Mouse (Mus musculus) myocyte (in vitro differentiated cells): ENCODE measurements around the gene Svs4. TPM values are rescaled to one million over a fixed set of nuclear protein-coding genes. Genes with fewer than 3 reads are reported as not detected.

Experiments
- H3K27me3 ChIP-seq: one replicate; pipeline ENCODE4 v1.6.1; 2011; ENCODE audit not compliant: control insufficient read depth, insufficient read depth, insufficient read length
- H3K36me3 ChIP-seq: one replicate; pipeline ENCODE4 v1.6.1; 2011; ENCODE audit not compliant: control insufficient read depth, insufficient read depth
- H3K4me2 ChIP-seq: one replicate; pipeline ENCODE4 v1.6.1; 2011; ENCODE audit warnings: low read depth, control low read depth
- H3K4me3 ChIP-seq: one replicate; pipeline ENCODE4 v1.5.1; 2011; ENCODE audit warnings: mild to moderate bottlenecking, control low read depth, moderate library complexity
- H3K79me2 ChIP-seq: one replicate; pipeline ENCODE4 v1.6.1; 2011; ENCODE audit not compliant: control insufficient read depth, insufficient read depth
- H3ac ChIP-seq: one replicate; pipeline ENCODE4 v1.6.1; 2011; ENCODE audit not compliant: control insufficient read depth, insufficient read length
- CEBPB ChIP-seq: IDR thresholded peaks from 2 replicates; pipeline ENCODE4 v1.6.1; 2011; ENCODE audit warnings: mild to moderate bottlenecking, moderate library complexity; ENCODE audit not compliant: poor library complexity, insufficient read depth, severe bottlenecking
- E2F4 ChIP-seq: IDR thresholded peaks from one replicate; pipeline ENCODE4 v1.6.1; 2011; ENCODE audit warnings: mild to moderate bottlenecking, control low read depth, moderate library complexity; ENCODE audit not compliant: insufficient read depth
- MAX ChIP-seq: IDR thresholded peaks from one replicate; pipeline ENCODE4 v1.6.1; 2011; ENCODE audit warnings: low read depth, mild to moderate bottlenecking, control low read depth
- MYOD1 ChIP-seq, 3 experiments: IDR thresholded peaks; one replicate each; pipeline ENCODE4 v1.6.1; 2011; ENCODE audit warnings: control low read depth in 2 of 3, low read depth in 2 of 3, mild to moderate bottlenecking in 2 of 3, moderate library complexity in 1 of 3; ENCODE audit not compliant: insufficient read length in 2 of 3, control insufficient read depth in 1 of 3
- MYOG ChIP-seq, 3 experiments: IDR thresholded peaks; one replicate each; pipeline ENCODE4 v1.6.1; 2011; ENCODE audit warnings: control low read depth in 2 of 3, low read depth in 2 of 3, mild to moderate bottlenecking in 2 of 3; ENCODE audit not compliant: insufficient read length in 2 of 3, control insufficient read depth in 1 of 3, insufficient read depth in 1 of 3
- POLR2A ChIP-seq: IDR thresholded peaks from one replicate; pipeline ENCODE4 v1.6.1; 2011; ENCODE audit warnings: low read depth, mild to moderate bottlenecking, control low read depth, moderate library complexity; ENCODE audit not compliant: insufficient read length
- POLR2AphosphoS2 ChIP-seq: IDR thresholded peaks from one replicate; pipeline ENCODE4 v1.6.1; 2011; ENCODE audit warnings: low read depth, control low read depth; ENCODE audit not compliant: insufficient read length
- REST ChIP-seq: IDR thresholded peaks from one replicate; pipeline ENCODE4 v1.6.1; 2011; ENCODE audit warnings: mild to moderate bottlenecking, control low read depth, moderate library complexity; ENCODE audit not compliant: insufficient read depth, insufficient read length
- SRF ChIP-seq: IDR thresholded peaks from one replicate; pipeline ENCODE4 v1.6.1; 2011; ENCODE audit warnings: low read depth; ENCODE audit not compliant: control insufficient read depth, insufficient read length
- TCF12 ChIP-seq: IDR thresholded peaks from one replicate; pipeline ENCODE4 v1.6.1; 2011; ENCODE audit warnings: mild to moderate bottlenecking, control low read depth; ENCODE audit not compliant: poor library complexity, insufficient read depth, severe bottlenecking
- TCF3 ChIP-seq: IDR thresholded peaks from one replicate; pipeline ENCODE4 v1.6.1; 2011; ENCODE audit warnings: low read depth, control low read depth; ENCODE audit not compliant: insufficient read length
- USF1 ChIP-seq: IDR thresholded peaks from one replicate; pipeline ENCODE4 v1.6.1; 2011; ENCODE audit warnings: low read depth, mild to moderate bottlenecking, control low read depth, moderate library complexity
- polyA plus RNA-seq: library from polyadenylated mRNA; unstranded; fragments of >200 nt; fragmentation: generic; extraction: Trizol; gene quantifications from one replicate; pipeline ENCODE4 v1.2.1, GENCODE M21; 2012; ENCODE audit warnings: missing spikeins

Gene Svs4
- polyA plus RNA-seq, 1 experiment: not detected

GRCm38 (mm10) chr2:164238366-164238765 is 39.9 kb downstream of the Svs4 start, which contains the start of gene Svs2:
Gene Svs2, minus strand, starts transcription at chr2:164238466.
- Histone ChIP-seq H3K4me2 (no peak within 1 kb of the TSS), H3ac (no peak within 1 kb of the TSS), H3K4me3 (no peak within 1 kb of the TSS), H3K79me2 (no peaks in the 10 kb centered on the region), H3K27me3 (peaks cover 27% of the 10 kb centered on the region), H3K36me3 (no peaks in the 10 kb centered on the region)
- TF ChIP-seq POLR2A: no peak
- TF ChIP-seq MYOG (IDR thresholded peaks at IDR 0.05; ENCODE audit: control insufficient read depth in 1 of 3, insufficient read depth in 1 of 3, insufficient read length in 2 of 3, low read depth in 2 of 3): no peak
- TF ChIP-seq MAX: no peak
- no peak for TF ChIP-seq TCF12
- no peak for TF ChIP-seq TCF3
- no peak for TF ChIP-seq SRF
- TF ChIP-seq MYOD1 (IDR thresholded peaks at IDR 0.05; ENCODE audit: control insufficient read depth in 1 of 3, insufficient read length in 2 of 3, low read depth in 2 of 3): no peak
- TF ChIP-seq USF1: no peak
- no peak for TF ChIP-seq E2F4
- no peak for TF ChIP-seq REST
- no peak for TF ChIP-seq CEBPB
- no peak for TF ChIP-seq POLR2AphosphoS2

- no peak overlapping the region for H3K4me3 ChIP-seq
- no peak overlapping the region for H3ac ChIP-seq
- TF ChIP-seq POLR2AphosphoS2 (no peak), USF1 (no peak), SRF (no peak), CEBPB (no peak)
- no peak overlapping the region for H3K4me2 ChIP-seq
- peaks cover 25% of the 10 kb centered on the region for H3K27me3 ChIP-seq
- H3K36me3 ChIP-seq: no peaks in the 10 kb centered on the region
- no peaks in the 10 kb centered on the region for H3K79me2 ChIP-seq
Observed at GRCm38 (mm10) chr2:164232671-164233070, 45.6 kb downstream of the Svs4 start.

- Histone ChIP-seq H3K79me2 (no peaks in the 10 kb centered on the region), H3K4me2 (no peak overlapping the region), H3ac (no peak overlapping the region), H3K4me3 (no peak overlapping the region), H3K27me3 (peaks cover 18% of the 10 kb centered on the region), H3K36me3 (no peaks in the 10 kb centered on the region)
- no peak for TF ChIP-seq MAX
- TF ChIP-seq MYOG (IDR thresholded peaks at IDR 0.05; ENCODE audit: control insufficient read depth in 1 of 3, insufficient read depth in 1 of 3, insufficient read length in 2 of 3, low read depth in 2 of 3): no peak
- TF ChIP-seq REST: no peak
- no peak for TF ChIP-seq POLR2AphosphoS2
- TF ChIP-seq POLR2A: no peak
- TF ChIP-seq CEBPB: no peak
- no peak for TF ChIP-seq MYOD1 (IDR thresholded peaks at IDR 0.05; ENCODE audit: control insufficient read depth in 1 of 3, insufficient read length in 2 of 3, low read depth in 2 of 3)
- TF ChIP-seq TCF12: no peak
- TF ChIP-seq TCF3: no peak
- TF ChIP-seq USF1: no peak
- TF ChIP-seq E2F4: no peak
- no peak for TF ChIP-seq SRF
Observed at GRCm38 (mm10) chr2:164228361-164229070, 49.7 kb downstream of the Svs4 start.

Other genes with a start within 250 kb of the Svs4 start
- gene Stk4, start 208.1 kb downstream of the Svs4 start, polyA plus RNA-seq: 9.8 TPM
- 24.1 TPM for gene Tomm34, start 207.3 kb downstream of the Svs4 start, polyA plus RNA-seq
- gene Kcns1, start 107.3 kb downstream of the Svs4 start, polyA plus RNA-seq: not detected
- gene Wfdc5, start 95.7 kb downstream of the Svs4 start, polyA plus RNA-seq: not detected
- not detected for gene Wfdc12, start 87.9 kb downstream of the Svs4 start, polyA plus RNA-seq
- gene Wfdc15a, start 78.3 kb downstream of the Svs4 start, polyA plus RNA-seq: not detected
- gene Wfdc15b, start 56.8 kb downstream of the Svs4 start, polyA plus RNA-seq: not detected
- not detected for gene Svs2, start 40.0 kb downstream of the Svs4 start, polyA plus RNA-seq
- gene Svs3b, start 21.8 kb downstream of the Svs4 start, polyA plus RNA-seq: not detected
- not detected for gene Svs3a, start 10.8 kb upstream of the Svs4 start, polyA plus RNA-seq
- gene Svs6, start 38.3 kb upstream of the Svs4 start, polyA plus RNA-seq: not detected
- gene Svs5, start 54.3 kb upstream of the Svs4 start, polyA plus RNA-seq: not detected
- 9.4 TPM for gene Slpi, start 110.6 kb upstream of the Svs4 start, polyA plus RNA-seq
- gene Rbpjl, start 124.7 kb upstream of the Svs4 start, polyA plus RNA-seq: 0.06 TPM
- 0.01 TPM for gene Matn4, start 126.7 kb upstream of the Svs4 start, polyA plus RNA-seq
- gene Sdc4, start 165.4 kb upstream of the Svs4 start, polyA plus RNA-seq: 52.4 TPM
- gene Sys1, start 178.5 kb upstream of the Svs4 start, polyA plus RNA-seq: 47.6 TPM
- gene Gm20458, start 182.5 kb upstream of the Svs4 start, polyA plus RNA-seq: 31.6 TPM
- not detected for gene Trp53tg5, start 195.3 kb upstream of the Svs4 start, polyA plus RNA-seq
- gene Dbndd2, start 207.6 kb upstream of the Svs4 start, polyA plus RNA-seq: 16.4 TPM
- gene Pigt, start 219.1 kb upstream of the Svs4 start, polyA plus RNA-seq: 79.2 TPM